In the genomic region with DNA sequence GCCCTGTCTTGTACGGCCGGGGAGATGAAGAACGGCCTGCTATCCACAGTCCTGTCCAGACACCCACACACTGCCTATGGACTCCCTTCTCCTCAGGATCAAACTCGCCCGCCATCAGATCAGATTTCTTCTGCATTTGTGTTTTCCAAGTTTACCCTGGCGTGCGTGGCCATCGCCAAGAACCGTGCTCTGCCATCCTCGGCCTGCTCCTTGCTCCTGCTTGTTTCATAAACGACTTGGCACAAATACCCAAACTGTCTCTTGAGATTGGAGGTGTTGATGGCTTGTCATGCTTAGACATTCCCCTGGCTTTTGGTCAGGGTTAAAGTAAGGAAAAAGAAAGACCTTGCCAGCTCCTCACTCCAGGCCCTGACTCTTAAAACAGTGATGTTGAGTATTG, we compare ENCODE assay signal across 15 mouse cellular contexts.
DNase-seq lines count a peak whose midpoint lies in the region; ATAC-seq and TF ChIP-seq lines count a peak whose summit lies in the region.
"Had no signal": no experiment of that assay in that cellular context is flagged by ENCODE, and none has a peak within 500 bp of the region (broad histone marks: within the 10 kb centered on the region; RNA-seq: fewer than 3 reads in every experiment).

No protein-coding gene starts in this region.

- TF ChIP-seq CTCF in cerebellum, adult 2 months (IDR thresholded peaks at IDR 0.05; ENCODE audit: borderline replicate concordance, insufficient read depth, low read depth, low read length) = no peak
- no peak for TF ChIP-seq CTCF in lung, embryonic 14.5 days (IDR thresholded peaks at IDR 0.05; ENCODE audit: low read depth)
- TF ChIP-seq CTCF in lung, adult 2 months (IDR thresholded peaks at IDR 0.05; ENCODE audit: insufficient read depth, low read length) = no peak

- no peak overlapping the region for H3K4me3 ChIP-seq in cerebellum, adult 2 months (replicated peaks; ENCODE audit: insufficient read depth, low read depth, low read length)
- no peak overlapping the region for H3K4me3 ChIP-seq in heart, embryonic 13.5 days
- H3K4me3 ChIP-seq in heart, embryonic 11.5 days (ENCODE audit: low read depth, low read length) = no peak overlapping the region
- H3K4me3 ChIP-seq in lung, embryonic 14.5 days (ENCODE audit: low read depth, low read length) = no peak overlapping the region
- H3K4me3 ChIP-seq in lung, adult 2 months (replicated peaks; ENCODE audit: extremely low read depth, low read depth, low read length) = no peak overlapping the region
- H3K4me3 ChIP-seq: forebrain, embryonic 12.5 days; neural tube, embryonic 13.5 days had no signal

- WGBS in cerebellum, adult 2 months = 54% methylated on average over 11 of the region's 11 CpGs
- 69% methylated on average over 11 of the region's 11 CpGs for WGBS in heart, embryonic 13.5 days
- 73% methylated on average over 11 of the region's 11 CpGs for WGBS in heart, embryonic 11.5 days (ENCODE audit: insufficient replicate concordance)
- 57% methylated on average over 11 of the region's 11 CpGs for WGBS in lung, embryonic 14.5 days
- WGBS in lung, adult 2 months = 79% methylated on average over 11 of the region's 11 CpGs

- no peak overlapping the region for H3K27ac ChIP-seq in cerebellum, adult 2 months (ENCODE audit: insufficient read depth, low read length)
- peak overlapping the region; percentile 70 for H3K27ac ChIP-seq in heart, embryonic 13.5 days (replicated peaks)
- no peak overlapping the region for H3K27ac ChIP-seq in heart, embryonic 11.5 days (ENCODE audit: low read depth, low read length)
- H3K27ac ChIP-seq in lung, embryonic 14.5 days (ENCODE audit: low read depth) = no peak overlapping the region
- H3K27ac ChIP-seq: forebrain, embryonic 12.5 days; neural tube, embryonic 13.5 days had no signal

- H3K36me3 ChIP-seq in heart, embryonic 13.5 days = 0 out of 2 replicates have a peak, but pooled peaks cover 4% of the 10 kb centered on the region
- H3K36me3 ChIP-seq in heart, embryonic 11.5 days (ENCODE audit: control insufficient read depth, insufficient read depth, low read length) = no peaks in the 10 kb centered on the region
- no peaks in the 10 kb centered on the region for H3K36me3 ChIP-seq in lung, embryonic 14.5 days (ENCODE audit: insufficient read depth)
- H3K36me3 ChIP-seq: forebrain, embryonic 12.5 days; neural tube, embryonic 13.5 days had no signal

- H3K4me2 ChIP-seq in heart, embryonic 13.5 days = no peak overlapping the region
- H3K4me2 ChIP-seq in heart, embryonic 11.5 days = no peak overlapping the region
- H3K4me2 ChIP-seq in lung, embryonic 14.5 days = no peak overlapping the region
- H3K4me2 ChIP-seq: forebrain, embryonic 12.5 days; neural tube, embryonic 13.5 days had no signal

- TF ChIP-seq POLR2A in cerebellum, adult 2 months (IDR thresholded peaks at IDR 0.05; ENCODE audit: borderline replicate concordance, insufficient read depth, low read length) = no peak
- no peak for TF ChIP-seq POLR2A in lung, adult 2 months (IDR thresholded peaks at IDR 0.05; ENCODE audit: borderline replicate concordance, extremely low read depth, low read depth, low read length)

- H3K27me3 ChIP-seq in cerebellum, adult 2 months (ENCODE audit: control insufficient read depth, insufficient read depth, low read length) = no peaks in the 10 kb centered on the region
- H3K27me3 ChIP-seq in heart, embryonic 13.5 days (replicated peaks) = no peaks in the 10 kb centered on the region
- H3K27me3 ChIP-seq in heart, embryonic 11.5 days (ENCODE audit: control insufficient read depth, insufficient read depth, low read length) = no peaks in the 10 kb centered on the region
- H3K27me3 ChIP-seq in lung, embryonic 14.5 days (ENCODE audit: insufficient read depth, low read length) = no peaks in the 10 kb centered on the region
- H3K27me3 ChIP-seq: forebrain, embryonic 12.5 days; neural tube, embryonic 13.5 days had no signal

- no peaks in the 10 kb centered on the region for H3K4me1 ChIP-seq in cerebellum, adult 2 months (ENCODE audit: control insufficient read depth, insufficient read depth, low read length)
- peaks cover 81% of the 10 kb centered on the region for H3K4me1 ChIP-seq in heart, embryonic 13.5 days
- peaks cover 33% of the 10 kb centered on the region for H3K4me1 ChIP-seq in heart, embryonic 11.5 days (ENCODE audit: control insufficient read depth, insufficient read depth, low read length)
- H3K4me1 ChIP-seq in lung, embryonic 14.5 days (ENCODE audit: insufficient read depth) = no peaks in the 10 kb centered on the region
- no peaks in the 10 kb centered on the region for H3K4me1 ChIP-seq in lung, adult 2 months (ENCODE audit: control insufficient read depth, insufficient read depth, low read length)

- DNase-seq in cerebellum, postnatal 10 days = peak; percentile 34 to 38
- no peak for DNase-seq in cerebellum, adult 2 months
- peak; percentile 5 for DNase-seq in lung, embryonic 14.5 days
- no peak for DNase-seq in lung, adult 2 months
- DNase-seq in fat pad, adult 2 months (ENCODE audit: extremely low read depth, low read depth, low spot score) = peak; percentile 97
- no peak for DNase-seq in yolk sac, embryonic 10.5 days (ENCODE audit: low spot score)
- DNase-seq: cerebellum, adult 18-20 months; lung, postnatal 14 days; midbrain, embryonic 14.5 days; thymus, postnatal 14 days had no signal

- no peak for ATAC-seq in heart, embryonic 13.5 days (ENCODE audit: extremely low read depth, insufficient number of reproducible peaks, low FRiP score, low TSS enrichment)
- no peak for ATAC-seq in heart, embryonic 11.5 days (replicated peaks; ENCODE audit: insufficient number of reproducible peaks, low FRiP score, low TSS enrichment)
- no peak for ATAC-seq in lung, embryonic 14.5 days (ENCODE audit: insufficient read depth)
- ATAC-seq: inflammation-experienced regulatory T-cells, adult 6 months had no signal

- no peaks in the 10 kb centered on the region for H3K9me3 ChIP-seq in heart, embryonic 13.5 days
- no peaks in the 10 kb centered on the region for H3K9me3 ChIP-seq in heart, embryonic 11.5 days (replicated peaks; ENCODE audit: control insufficient read depth, low read length)
- no peaks in the 10 kb centered on the region for H3K9me3 ChIP-seq in lung, embryonic 14.5 days (ENCODE audit: low read depth, low read length)
- H3K9me3 ChIP-seq: forebrain, embryonic 12.5 days; neural tube, embryonic 13.5 days had no signal

- H3K9ac ChIP-seq in heart, embryonic 13.5 days = peak overlapping the region; percentile 45; the same call in 1 of the 2 replicates
- no peak overlapping the region for H3K9ac ChIP-seq in heart, embryonic 11.5 days (ENCODE audit: low read depth, low read length)
- no peak overlapping the region for H3K9ac ChIP-seq in lung, embryonic 14.5 days
- H3K9ac ChIP-seq: forebrain, embryonic 12.5 days; neural tube, embryonic 13.5 days had no signal

Comparison
In these comparisons a context has a peak if more than half of its experiments do, and no peak if none do; other contexts are left out.
1. DNase-seq: peak in cerebellum, postnatal 10 days (2 of 2), lung, embryonic 14.5 days (single experiment) and fat pad, adult 2 months (single experiment); none in cerebellum, adult 2 months (0 of 2), lung, adult 2 months (single experiment) and yolk sac, embryonic 10.5 days (single experiment).